Mouse (Mus musculus) Patski (cell line): ENCODE results near the gene Tmbim1. TPM values are rescaled to one million over a fixed set of nuclear protein-coding genes. Genes with fewer than 3 reads are reported as not detected.
A peak's percentile ranks its signal among the peaks of the same experiment; 100 is the strongest.

ENCODE experiments used
- ATAC-seq: fragments of 100-300 bp; one replicate; pipeline ENCODE4 v1.8.0; 2021
- CTCF ChIA-PET: fragments of 350-600 bp; sonication (Branson Sonifier 250); formaldehyde crosslinking; loops from one replicate; lab custom pipeline; 2022; ENCODE audit warnings: inconsistent platforms; lab: Charles Lee
- POLR2A ChIA-PET: fragments of 350-600 bp; sonication (Branson Sonifier 250); formaldehyde crosslinking; loops from one replicate; lab custom pipeline; 2022; ENCODE audit warnings: antibody characterized with exemption, inconsistent platforms; lab: Charles Lee
- DNase-seq: peaks from one replicate; pipeline ENCODE4 v3.0.0-alpha.2; 2011; ENCODE audit warnings: low read depth, low spot score
- H3K27me3 ChIP-seq: fragments of 371-371 bp; one replicate; pipeline ENCODE4 v1.5.1; 2021
- CTCF ChIP-seq: fragments of 100-300 bp; IDR thresholded peaks from one replicate; pipeline ENCODE4 v1.5.1; 2021
- in situ Hi-C: fragments of 300-500 bp; cut with MboI; formaldehyde crosslinking; loops from 3 replicates; pipeline ENCODE4 v1.11.1; 2018; ENCODE audit warnings: low pct_unique_long_range_greater_than_20kb, mixed read lengths
- polyA plus RNA-seq: library from polyadenylated mRNA; unstranded; gene quantifications from one replicate; pipeline ENCODE4 v1.2.3, GENCODE M21; 2021

The Tmbim1 gene
- polyA plus RNA-seq, 1 experiment from 2014 or later = 28.0 TPM

GRCm38 (mm10) chr1:74281886-74282285, 23.5 kb downstream of the Tmbim1 start:
- no peak for TF ChIP-seq CTCF
- CTCF ChIA-PET = no interaction called here
- H3K27me3 ChIP-seq = no peaks in the 10 kb centered on the region
- in situ Hi-C loops = loop anchor here (5.0 kb wide), 1 partner anchor 75 kb away; no protein-coding TSS in a partner anchor
- ATAC-seq (no peak), DNase-seq (no peak)
- POLR2A ChIA-PET = no interaction called here

- POLR2A ChIA-PET = no interaction called here
- no peaks in the 10 kb centered on the region for H3K27me3 ChIP-seq
- ATAC-seq (no peak), DNase-seq (no peak)
- TF ChIP-seq CTCF = no peak
- in situ Hi-C loops = loop anchor here (5.0 kb wide), 1 partner anchor 74 kb away; no protein-coding TSS in a partner anchor
- CTCF ChIA-PET = no interaction called here
Observed at GRCm38 (mm10) chr1:74281372-74281771, 24.1 kb downstream of the Tmbim1 start.

GRCm38 (mm10) chr1:74280591-74281325, 24.7 kb downstream of the Tmbim1 start:
- POLR2A ChIA-PET = no interaction called here
- ATAC-seq (no peak), DNase-seq (no peak)
- H3K27me3 ChIP-seq = no peaks in the 10 kb centered on the region
- in situ Hi-C loops = loop anchor here (5.0 kb wide), 1 partner anchor 73 kb away; no protein-coding TSS in a partner anchor
- TF ChIP-seq CTCF = no peak
- CTCF ChIA-PET = interaction anchor here (0.7 kb wide), 1 partner anchor 74 kb away, joined by 3 read pairs; no protein-coding TSS in a partner anchor

GRCm38 (mm10) chr1:74278988-74279387, 26.4 kb downstream of the Tmbim1 start:
- CTCF ChIA-PET = interaction anchor here (1.7 kb wide), 1 partner anchor 74 kb away, joined by 6 read pairs; no protein-coding TSS in a partner anchor
- in situ Hi-C loops = no loop called here
- no peaks in the 10 kb centered on the region for H3K27me3 ChIP-seq
- TF ChIP-seq CTCF = no peak
- ATAC-seq (no peak), DNase-seq (no peak)
- POLR2A ChIA-PET = interaction anchor here (0.5 kb wide), 1 partner anchor 95 kb away, joined by 3 read pairs; no protein-coding TSS in a partner anchor

GRCm38 (mm10) chr1:74278538-74278937, 26.9 kb downstream of the Tmbim1 start, which contains the start of gene Gpbar1:
Gpbar1 (plus strand) TSS chr1:74278550.
- POLR2A ChIA-PET = no interaction called here
- TF ChIP-seq CTCF = no peak
- in situ Hi-C loops = no loop called here
- DNase-seq (no peak), ATAC-seq (no peak)
- H3K27me3 ChIP-seq = no peaks in the 10 kb centered on the region
- CTCF ChIA-PET = interaction anchor here (1.7 kb wide), 1 partner anchor 73 kb away, joined by 6 read pairs; no protein-coding TSS in a partner anchor

GRCm38 (mm10) chr1:74277883-74278537, 27.4 kb downstream of the Tmbim1 start:
- POLR2A ChIA-PET = no interaction called here

GRCm38 (mm10) chr1:74277041-74277440, 28.4 kb downstream of the Tmbim1 start:
- no peaks in the 10 kb centered on the region for H3K27me3 ChIP-seq
- no peak for TF ChIP-seq CTCF
- ChIA-PET POLR2A (interaction anchor here (0.8 kb wide), 2 partner anchors 16 to 27 kb away, joined by 3 read pairs; no protein-coding TSS in a partner anchor), CTCF (interaction anchor here (1.5 kb wide), 1 partner anchor 9 kb away, joined by 3 read pairs; no protein-coding TSS in a partner anchor)
- ATAC-seq (no peak), DNase-seq (no peak)
- in situ Hi-C loops = no loop called here

More at GRCm38 (mm10) chr1:74277883-74278537, 27.4 kb downstream of the Tmbim1 start:
- ATAC-seq = peak; percentile 64
- peak; percentile 92 for DNase-seq
- in situ Hi-C loops = no loop called here
- CTCF ChIA-PET = interaction anchor here (1.5 to 1.7 kb wide), 2 partner anchors 9 to 73 kb away, joined by 3 to 6 read pairs; no protein-coding TSS in a partner anchor
- no peak for TF ChIP-seq CTCF
- no peaks in the 10 kb centered on the region for H3K27me3 ChIP-seq

GRCm38 (mm10) chr1:74275015-74275414, 30.4 kb downstream of the Tmbim1 start:
- POLR2A ChIA-PET = interaction anchor here (0.6 to 1.6 kb wide), 3 partner anchors 36 to 99 kb away, joined by 3 read pairs; partner anchors contain the start of gene Arpc2
- ATAC-seq (no peak), DNase-seq (no peak)
- CTCF ChIA-PET = interaction anchor here (1.1 kb wide), 1 partner anchor 27 kb away, joined by 3 read pairs; no protein-coding TSS in a partner anchor
- no peaks in the 10 kb centered on the region for H3K27me3 ChIP-seq
- TF ChIP-seq CTCF = no peak
- in situ Hi-C loops = no loop called here

- CTCF ChIA-PET = interaction anchor here (1.0 kb wide), 1 partner anchor 18 kb away, joined by 5 read pairs; no protein-coding TSS in a partner anchor
- DNase-seq (no peak), ATAC-seq (no peak)
- in situ Hi-C loops = no loop called here
- POLR2A ChIA-PET = no interaction called here
- no peaks in the 10 kb centered on the region for H3K27me3 ChIP-seq
- no peak for TF ChIP-seq CTCF
Observed at GRCm38 (mm10) chr1:74271659-74272058, 33.8 kb downstream of the Tmbim1 start.

GRCm38 (mm10) chr1:74268750-74269149, 36.7 kb downstream of the Tmbim1 start:
- POLR2A ChIA-PET = no interaction called here
- no peak for ATAC-seq

More at GRCm38 (mm10) chr1:74268750-74269149, 36.7 kb downstream of the Tmbim1 start:
- H3K27me3 ChIP-seq = no peaks in the 10 kb centered on the region
- CTCF ChIA-PET = interaction anchor here (1.7 to 2.9 kb wide), 2 partner anchors 16 to 20 kb away, joined by 4 to 10 read pairs; no protein-coding TSS in a partner anchor
- TF ChIP-seq CTCF = no peak
- in situ Hi-C loops = no loop called here
- DNase-seq = no peak
